Mouse (Mus musculus) cerebellum, adult 2 months (tissue): ENCODE data around the gene Pou5f1. TPM values are rescaled to one million over a fixed set of nuclear protein-coding genes. Genes with fewer than 3 reads are reported as not detected.

Experiments
- DNase-seq, 2 experiments: peaks; one replicate each; pipeline ENCODE4 v3.0.0; 2021
- H3K27ac ChIP-seq: fragments of 200-500 bp; 2 replicates; pipeline ENCODE4 v1.5.1; 2012; ENCODE audit warnings: low read length, control low read depth, inconsistent platforms; ENCODE audit not compliant: insufficient read depth
- H3K27me3 ChIP-seq: fragments of 200-500 bp; 2 replicates; pipeline ENCODE4 v1.6.1; 2012; ENCODE audit warnings: inconsistent platforms, mild to moderate bottlenecking, low read length, moderate library complexity; ENCODE audit not compliant: control insufficient read depth, insufficient read depth
- H3K4me1 ChIP-seq: fragments of 200-500 bp; 2 replicates; pipeline ENCODE4 v1.6.1; 2011; ENCODE audit warnings: low read length; ENCODE audit not compliant: control insufficient read depth, insufficient read depth
- H3K4me3 ChIP-seq: fragments of 200-500 bp; replicated peaks from 2 replicates; pipeline ENCODE3; 2011; ENCODE audit warnings: mild to moderate bottlenecking, low read depth, low read length, control low read depth; ENCODE audit not compliant: insufficient read depth
- CTCF ChIP-seq: fragments of 200-500 bp; IDR thresholded peaks from 2 replicates; pipeline ENCODE4 v1.5.1; 2011; ENCODE audit warnings: low read depth, mild to moderate bottlenecking, control low read depth, low read length, moderate library complexity, borderline replicate concordance; ENCODE audit not compliant: insufficient read depth
- POLR2A ChIP-seq: fragments of 200-500 bp; IDR thresholded peaks from 2 replicates; pipeline ENCODE4 v1.6.1; 2011; ENCODE audit warnings: low read length, control low read depth, borderline replicate concordance; ENCODE audit not compliant: insufficient read depth
- WGBS: fragments of 180-500 bp; shearing (Covaris S2); methylation state at CpG from one replicate; pipeline ENCODE4 v1.1.7; 2018; 5-methylcytosine and 5-hydroxymethylcytosine counted together
- polyA plus RNA-seq: library from polyadenylated mRNA; depleted of rRNA; stranded (reverse); fragments of >200 nt; gene quantifications from 2 replicates; pipeline ENCODE4 v1.2.3, GENCODE M21; 2012

Gene Pou5f1
- polyA plus RNA-seq, 1 experiment = not detected

DNA sequence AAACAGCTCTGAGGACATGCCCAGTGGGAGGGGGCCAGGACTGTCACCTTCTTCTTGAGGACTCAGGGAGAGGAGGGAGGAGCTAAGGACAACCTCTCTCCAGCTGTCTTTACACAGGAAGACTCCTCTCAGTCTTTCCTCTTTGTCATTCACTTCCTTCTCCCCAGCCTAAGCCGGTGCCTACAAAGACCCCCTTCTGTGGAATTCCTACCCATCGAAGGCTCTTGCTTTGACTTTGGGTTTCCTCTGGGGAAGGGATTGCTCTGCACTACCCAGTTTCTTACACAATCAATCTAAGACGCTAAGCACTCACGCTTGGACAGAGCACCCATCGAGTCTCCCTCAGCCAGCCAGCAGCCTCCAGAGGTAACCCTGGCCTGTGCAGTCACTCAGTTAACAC is 42.8 kb downstream of the Pou5f1 start:
- Histone ChIP-seq H3K27ac (0 out of 2 replicates have a peak overlapping the region, but pooled peaks have one; percentile 45), H3K4me3 (no peak overlapping the region), H3K4me1 (peaks cover 15% of the 10 kb centered on the region), H3K27me3 (no peaks in the 10 kb centered on the region)
- 56% methylated on average over 5 of the region's 5 CpGs for WGBS
- TF ChIP-seq CTCF (no peak), POLR2A (no peak)
- DNase-seq = no peak

DNA sequence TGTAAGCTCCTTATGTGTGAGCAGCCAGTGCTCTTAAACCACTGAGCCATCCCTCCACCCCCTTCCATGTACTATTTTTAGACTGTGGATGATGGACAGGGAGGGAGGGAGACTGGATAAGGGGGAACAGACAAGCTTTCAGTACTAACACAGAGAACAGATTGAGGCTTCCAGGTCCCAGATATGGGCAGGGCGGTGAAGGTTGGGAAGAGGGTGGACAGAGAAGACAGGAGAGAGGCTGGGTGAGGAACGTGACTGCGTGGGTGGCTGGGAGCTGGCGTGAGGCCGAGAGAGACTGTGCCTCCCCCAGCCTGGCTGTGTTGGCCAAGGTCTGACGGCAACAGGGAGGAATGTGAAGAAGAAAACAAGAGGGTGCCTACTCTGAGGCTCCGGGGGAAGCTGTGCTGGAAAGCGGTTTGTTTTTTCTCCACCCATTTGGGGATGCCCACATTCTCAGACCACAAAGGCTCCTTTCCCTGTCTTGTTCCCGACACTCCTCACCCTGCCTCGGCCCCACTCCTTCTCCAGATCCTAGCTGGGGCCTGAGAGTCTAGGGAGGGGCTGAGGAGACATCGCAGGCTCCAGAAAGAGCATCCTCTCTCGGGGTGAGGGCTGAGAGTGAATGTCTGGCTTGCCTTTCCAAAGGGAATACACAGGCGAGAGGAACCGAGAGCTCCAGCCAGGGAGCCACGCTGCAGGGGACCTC is 43.8 kb downstream of the Pou5f1 start:
- TF ChIP-seq POLR2A (peak; percentile 37; the same call in 1 of the 2 replicates), CTCF (no peak)
- peak overlapping the region; percentile 41 for H3K4me3 ChIP-seq
- 8% methylated on average over 15 of the region's 15 CpGs for WGBS
- H3K27me3 ChIP-seq = no peaks in the 10 kb centered on the region
- H3K4me1 ChIP-seq = peaks cover 15% of the 10 kb centered on the region
- DNase-seq = peak; percentile 87 to 90
- H3K27ac ChIP-seq = peak overlapping the region; percentile 96

DNA sequence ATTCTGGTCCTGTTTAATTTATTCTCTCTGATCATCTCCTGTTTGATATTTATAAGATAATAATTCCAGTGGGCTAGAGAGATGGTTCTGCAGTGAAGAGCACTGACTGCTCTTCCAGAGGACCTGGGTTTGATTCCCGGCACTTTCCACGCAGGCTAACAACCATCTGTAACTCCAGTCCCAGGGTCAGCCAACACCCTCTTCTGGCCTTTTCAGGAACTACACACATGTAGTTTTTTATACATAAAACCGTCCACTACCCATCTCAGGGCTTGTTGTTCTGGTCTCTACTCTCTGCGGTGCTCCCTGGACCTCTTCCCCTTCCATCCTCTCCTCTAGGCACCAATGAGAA is 44.3 kb downstream of the Pou5f1 start:
- 92% methylated on average over 4 of the region's 4 CpGs for WGBS
- Histone ChIP-seq H3K4me1 (peaks cover 15% of the 10 kb centered on the region), H3K27me3 (no peaks in the 10 kb centered on the region), H3K4me3 (peak overlapping the region; percentile 41), H3K27ac (peak overlapping the region; percentile 96)
- DNase-seq = no peak
- no peak for TF ChIP-seq POLR2A
- peak; percentile 18; the same call in 1 of the 2 replicates for TF ChIP-seq CTCF

DNA sequence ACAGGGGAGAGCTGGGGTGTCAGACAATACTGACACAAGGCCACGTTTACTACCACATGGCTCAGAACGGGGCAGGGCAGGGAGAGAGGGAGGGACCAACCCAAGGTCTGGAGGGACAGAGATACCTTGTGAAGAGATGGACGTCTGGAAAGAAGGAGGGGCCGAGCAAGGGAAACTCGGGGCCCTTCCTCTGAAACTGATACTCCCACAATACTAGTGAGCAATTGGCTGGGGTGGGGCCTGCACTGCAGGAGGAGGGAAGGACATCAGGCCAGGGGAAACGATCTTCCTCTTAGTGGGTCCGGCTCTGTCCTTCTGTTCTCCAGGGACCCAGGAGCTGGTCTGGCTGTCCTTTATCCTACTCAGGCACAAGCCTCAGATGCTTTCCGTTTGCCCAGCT is 45.1 kb downstream of the Pou5f1 start:
- H3K4me3 ChIP-seq = no peak overlapping the region
- no peak overlapping the region for H3K27ac ChIP-seq
- peaks cover 15% of the 10 kb centered on the region for H3K4me1 ChIP-seq
- no peaks in the 10 kb centered on the region for H3K27me3 ChIP-seq
- DNase-seq = no peak
- 77% methylated on average over 8 of the region's 8 CpGs for WGBS
- TF ChIP-seq CTCF (no peak), POLR2A (no peak)

DNA sequence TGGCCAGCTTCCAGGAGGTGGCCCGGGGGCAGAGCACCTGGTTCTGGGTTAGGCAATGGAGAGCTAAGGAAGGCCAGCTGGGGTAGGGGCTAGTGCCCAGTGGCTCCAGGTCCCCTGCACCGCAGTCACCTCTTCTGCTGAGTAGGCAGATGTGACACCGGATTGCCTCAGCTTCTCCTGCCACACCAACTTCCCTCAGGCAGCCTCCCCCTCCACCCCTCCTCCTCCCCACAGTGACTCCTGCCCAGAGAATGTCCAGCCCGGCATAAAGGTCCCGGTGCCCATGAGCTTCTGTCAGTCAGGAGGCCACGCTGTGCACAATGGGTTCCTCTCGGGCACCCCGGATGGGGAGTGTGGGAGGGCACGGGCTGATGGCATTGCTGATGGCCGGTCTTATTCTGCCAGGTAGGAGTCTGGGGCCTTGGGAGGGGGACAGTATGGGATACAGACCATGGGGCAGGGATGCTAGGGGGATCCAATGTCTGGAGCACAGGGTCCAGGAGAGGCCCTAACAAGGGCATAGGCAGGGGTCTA is 46.1 kb downstream of the Pou5f1 start, which contains the start of gene Cdsn:
TSS of gene Cdsn (plus strand) at position 248 of the 534 bp plus-strand sequence.
- H3K4me3 ChIP-seq = no peak within 1 kb of the TSS
- 68% methylated on average over 10 of the region's 10 CpGs for WGBS
- no peak for DNase-seq
- TF ChIP-seq POLR2A (no peak), CTCF (no peak)
- H3K27me3 ChIP-seq = no peaks in the 10 kb centered on the region
- H3K4me1 ChIP-seq = peaks cover 15% of the 10 kb centered on the region
- no peak within 1 kb of the TSS for H3K27ac ChIP-seq

DNA sequence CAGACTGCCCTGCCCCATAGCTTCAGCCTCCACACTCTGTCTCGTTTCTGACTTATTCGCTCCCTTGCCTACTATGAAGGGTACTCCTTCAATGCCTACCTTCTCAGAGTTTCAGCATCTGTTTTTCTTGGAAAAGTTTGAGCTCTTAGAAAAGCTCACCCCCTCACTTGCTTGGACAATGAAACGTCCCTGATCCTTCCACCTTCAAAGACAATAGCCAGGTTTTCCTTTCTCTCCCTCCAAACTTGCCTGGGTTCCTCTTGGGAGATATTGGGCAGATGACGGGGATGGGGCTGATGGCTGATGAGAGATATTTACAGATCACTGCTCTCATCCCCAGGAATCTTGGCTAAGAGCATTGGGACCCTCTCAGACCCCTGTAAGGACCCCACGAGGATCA is 48.5 kb downstream of the Pou5f1 start:
- no peak for TF ChIP-seq CTCF
- TF ChIP-seq POLR2A = no peak
- Histone ChIP-seq H3K4me1 (peaks cover 6% of the 10 kb centered on the region; the same call in 1 of the 2 replicates), H3K4me3 (no peak overlapping the region), H3K27ac (no peak overlapping the region), H3K27me3 (no peaks in the 10 kb centered on the region)
- DNase-seq = no peak
- 71% methylated on average over 5 of the region's 5 CpGs for WGBS

DNA sequence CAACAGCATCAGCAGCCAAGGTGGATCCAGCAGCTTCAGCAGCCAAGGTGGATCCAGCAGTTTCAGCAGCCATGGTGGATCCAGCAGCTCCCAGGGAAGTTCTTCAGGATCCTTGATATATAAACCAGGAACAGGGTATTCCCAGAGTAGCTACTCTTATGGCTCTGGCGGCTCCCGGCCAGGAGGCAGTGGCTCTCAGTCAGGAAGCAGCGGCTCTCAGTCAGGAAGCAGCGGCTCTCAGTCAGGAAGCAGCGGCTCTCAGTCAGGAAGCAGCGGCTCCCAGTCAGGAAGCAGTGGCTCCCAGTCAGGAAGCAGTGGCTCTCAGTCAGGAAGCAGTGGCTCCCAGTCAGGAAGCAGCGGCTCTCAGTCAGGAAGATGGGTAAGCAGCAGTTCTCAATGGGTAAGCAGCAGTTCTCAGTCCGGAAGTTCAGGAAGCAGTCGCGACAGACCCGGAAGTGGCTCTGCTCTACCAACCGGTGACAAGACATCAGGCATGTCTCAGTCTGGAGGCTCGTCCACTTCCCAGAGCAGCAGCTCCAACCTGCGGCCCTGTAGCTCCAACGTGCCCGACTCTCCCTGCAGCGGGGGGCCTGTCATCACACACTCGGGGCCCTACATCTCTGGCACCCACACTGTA is 49.1 kb downstream of the Pou5f1 start:
- no peak for DNase-seq
- Histone ChIP-seq H3K4me1 (peaks cover under 1% of the 10 kb centered on the region; the same call in 1 of the 2 replicates), H3K4me3 (no peak overlapping the region), H3K27me3 (no peaks in the 10 kb centered on the region), H3K27ac (no peak overlapping the region)
- TF ChIP-seq CTCF (no peak), POLR2A (no peak)
- 89% methylated on average over 18 of the region's 18 CpGs for WGBS
